Mouse (Mus musculus): ENCODE measurements around the gene Rab5c. TPM values are rescaled to one million over a fixed set of nuclear protein-coding genes. Genes with fewer than 3 reads are reported as not detected.

Gene Rab5c
- polyA plus RNA-seq, 1 experiment from 2014 or later, result 24.4 TPM

GRCm38 (mm10) chr11:100692164-100692616 is 45.8 kb downstream of the Rab5c start, which contains the start of gene Zfp385c:
Gene Zfp385c, minus strand, starts transcription at chr11:100692455.
- peaks cover 6% of the 10 kb centered on the region; the same call in 1 of the 2 replicates for H3K4me1 ChIP-seq
- no peak within 1 kb of the TSS for H3K9ac ChIP-seq
- WGBS, result 1% methylated on average over 23 of the region's 23 CpGs
- no peak for ATAC-seq (ENCODE audit: borderline replicate concordance, extremely low read depth, low FRiP score, low TSS enrichment)
- H3K27me3 ChIP-seq, result peaks cover 19% of the 10 kb centered on the region; the same call in 1 of the 2 replicates
- H3K36me3 ChIP-seq, result no peaks in the 10 kb centered on the region
- H3K4me2 ChIP-seq, result peak within 1 kb of the TSS; percentile 56
- H3K4me3 ChIP-seq, result peak within 1 kb of the TSS; percentile 22
- H3K27ac ChIP-seq, result no peak within 1 kb of the TSS
- H3K9me3 ChIP-seq, result no peaks in the 10 kb centered on the region

GRCm38 (mm10) chr11:100690389-100690788 is 47.6 kb downstream of the Rab5c start:
- Histone ChIP-seq H3K27ac (no peak overlapping the region), H3K4me3 (no peak overlapping the region), H3K36me3 (no peaks in the 10 kb centered on the region), H3K9me3 (no peaks in the 10 kb centered on the region), H3K9ac (no peak overlapping the region), H3K4me2 (no peak overlapping the region), H3K27me3 (peaks cover 19% of the 10 kb centered on the region; the same call in 1 of the 2 replicates), H3K4me1 (peaks cover 6% of the 10 kb centered on the region; the same call in 1 of the 2 replicates)
- ATAC-seq (ENCODE audit: borderline replicate concordance, extremely low read depth, low FRiP score, low TSS enrichment), result no peak
- whole genome bisulfite sequencing, result 65% methylated on average over 7 of the region's 7 CpGs

GRCm38 (mm10) chr11:100688443-100688842 is 49.6 kb downstream of the Rab5c start:
- Histone ChIP-seq H3K27me3 (peaks cover 19% of the 10 kb centered on the region; the same call in 1 of the 2 replicates), H3K9ac (no peak overlapping the region), H3K4me2 (no peak overlapping the region), H3K4me1 (peaks cover 6% of the 10 kb centered on the region; the same call in 1 of the 2 replicates), H3K9me3 (no peaks in the 10 kb centered on the region), H3K27ac (no peak overlapping the region), H3K36me3 (no peaks in the 10 kb centered on the region), H3K4me3 (no peak overlapping the region)
- no peak for ATAC-seq (ENCODE audit: borderline replicate concordance, extremely low read depth, low FRiP score, low TSS enrichment)
- 67% methylated on average over 4 of the region's 4 CpGs for WGBS

- H3K4me3 ChIP-seq, result no peak overlapping the region
- 56% methylated on average over 7 of the region's 7 CpGs for WGBS
- peaks cover 5% of the 10 kb centered on the region; the same call in 1 of the 2 replicates for H3K4me1 ChIP-seq
- H3K27me3 ChIP-seq, result peaks cover 15% of the 10 kb centered on the region; the same call in 1 of the 2 replicates
- no peak overlapping the region for H3K4me2 ChIP-seq
- H3K36me3 ChIP-seq, result no peaks in the 10 kb centered on the region
- H3K9me3 ChIP-seq, result no peaks in the 10 kb centered on the region
- no peak overlapping the region for H3K9ac ChIP-seq
- ATAC-seq (ENCODE audit: borderline replicate concordance, extremely low read depth, low FRiP score, low TSS enrichment), result no peak
- H3K27ac ChIP-seq, result no peak overlapping the region
These were observed 50.8 kb downstream of the Rab5c start for GRCm38 (mm10) chr11:100687265-100687664.

GRCm38 (mm10) chr11:100685371-100685770 is 52.6 kb downstream of the Rab5c start:
- 85% methylated on average over 2 of the region's 3 CpGs for WGBS
- no peak overlapping the region for H3K9ac ChIP-seq
- no peaks in the 10 kb centered on the region for H3K27me3 ChIP-seq
- H3K27ac ChIP-seq, result no peak overlapping the region
- no peak for ATAC-seq (ENCODE audit: borderline replicate concordance, extremely low read depth, low FRiP score, low TSS enrichment)
- no peak overlapping the region for H3K4me3 ChIP-seq
- H3K36me3 ChIP-seq, result no peaks in the 10 kb centered on the region
- H3K4me1 ChIP-seq, result no peaks in the 10 kb centered on the region
- no peaks in the 10 kb centered on the region for H3K9me3 ChIP-seq
- H3K4me2 ChIP-seq, result no peak overlapping the region

- no peaks in the 10 kb centered on the region for H3K9me3 ChIP-seq
- H3K4me1 ChIP-seq, result no peaks in the 10 kb centered on the region
- H3K27ac ChIP-seq, result no peak overlapping the region
- no peaks in the 10 kb centered on the region for H3K36me3 ChIP-seq
- no peak for ATAC-seq (ENCODE audit: borderline replicate concordance, extremely low read depth, low FRiP score, low TSS enrichment)
- H3K27me3 ChIP-seq, result no peaks in the 10 kb centered on the region
- H3K9ac ChIP-seq, result no peak overlapping the region
- H3K4me3 ChIP-seq, result no peak overlapping the region
- whole genome bisulfite sequencing, result 57% methylated on average over 2 of the region's 2 CpGs
- no peak overlapping the region for H3K4me2 ChIP-seq
These were observed 53.9 kb downstream of the Rab5c start for GRCm38 (mm10) chr11:100684084-100684483.

GRCm38 (mm10) chr11:100682526-100682925 is 55.5 kb downstream of the Rab5c start:
- no peaks in the 10 kb centered on the region for H3K27me3 ChIP-seq
- no peak overlapping the region for H3K27ac ChIP-seq
- no peak overlapping the region for H3K4me3 ChIP-seq
- H3K4me2 ChIP-seq, result no peak overlapping the region
- 71% methylated on average over 5 of the region's 5 CpGs for WGBS
- ATAC-seq (ENCODE audit: borderline replicate concordance, extremely low read depth, low FRiP score, low TSS enrichment), result no peak
- H3K36me3 ChIP-seq, result no peaks in the 10 kb centered on the region
- no peaks in the 10 kb centered on the region for H3K4me1 ChIP-seq
- no peak overlapping the region for H3K9ac ChIP-seq
- no peaks in the 10 kb centered on the region for H3K9me3 ChIP-seq

- no peak for ATAC-seq (ENCODE audit: borderline replicate concordance, extremely low read depth, low FRiP score, low TSS enrichment)
- H3K4me1 ChIP-seq, result no peaks in the 10 kb centered on the region
- H3K9ac ChIP-seq, result no peak overlapping the region
- no peak overlapping the region for H3K4me2 ChIP-seq
- no peak overlapping the region for H3K4me3 ChIP-seq
- whole genome bisulfite sequencing, result 74% methylated on average over 5 of the region's 5 CpGs
- H3K27ac ChIP-seq, result no peak overlapping the region
- H3K36me3 ChIP-seq, result no peaks in the 10 kb centered on the region
- H3K27me3 ChIP-seq, result no peaks in the 10 kb centered on the region
- no peaks in the 10 kb centered on the region for H3K9me3 ChIP-seq
These were observed 56.2 kb downstream of the Rab5c start for GRCm38 (mm10) chr11:100681826-100682225.

GRCm38 (mm10) chr11:100677810-100678209 is 60.2 kb downstream of the Rab5c start:
- no peak overlapping the region for H3K4me2 ChIP-seq
- ATAC-seq (ENCODE audit: borderline replicate concordance, extremely low read depth, low FRiP score, low TSS enrichment), result no peak
- H3K27me3 ChIP-seq, result peaks cover 13% of the 10 kb centered on the region
- no peaks in the 10 kb centered on the region for H3K9me3 ChIP-seq
- no peak overlapping the region for H3K4me3 ChIP-seq
- no peaks in the 10 kb centered on the region for H3K36me3 ChIP-seq
- no peak overlapping the region for H3K9ac ChIP-seq
- no peak overlapping the region for H3K27ac ChIP-seq
- H3K4me1 ChIP-seq, result peaks cover 4% of the 10 kb centered on the region; the same call in 1 of the 2 replicates
- 42% methylated on average over 7 of the region's 7 CpGs for WGBS

- WGBS, result 2% methylated on average over 23 of the region's 23 CpGs
- no peak overlapping the region for H3K4me3 ChIP-seq
These were observed 64.8 kb downstream of the Rab5c start for GRCm38 (mm10) chr11:100673169-100673568.

GRCm38 (mm10) chr11:100671956-100672355 is 66.1 kb downstream of the Rab5c start:
- H3K4me2 ChIP-seq, result no peak overlapping the region
- H3K36me3 ChIP-seq, result no peaks in the 10 kb centered on the region
- H3K9ac ChIP-seq, result no peak overlapping the region
- WGBS, result 53% methylated on average over 2 of the region's 2 CpGs
- H3K4me3 ChIP-seq, result no peak overlapping the region
- H3K27me3 ChIP-seq, result peaks cover 28% of the 10 kb centered on the region
- H3K9me3 ChIP-seq, result no peaks in the 10 kb centered on the region
- peaks cover 4% of the 10 kb centered on the region; the same call in 1 of the 2 replicates for H3K4me1 ChIP-seq
- H3K27ac ChIP-seq, result no peak overlapping the region
- no peak for ATAC-seq (ENCODE audit: borderline replicate concordance, extremely low read depth, low FRiP score, low TSS enrichment)

More at GRCm38 (mm10) chr11:100673169-100673568, 64.8 kb downstream of the Rab5c start:
- no peaks in the 10 kb centered on the region for H3K9me3 ChIP-seq
- H3K4me2 ChIP-seq, result peak overlapping the region; percentile 30
- ATAC-seq (ENCODE audit: borderline replicate concordance, extremely low read depth, low FRiP score, low TSS enrichment), result peak; percentile 75; the same call in 1 of the 2 replicates
- H3K27me3 ChIP-seq, result peaks cover 28% of the 10 kb centered on the region
- no peaks in the 10 kb centered on the region for H3K36me3 ChIP-seq
- H3K9ac ChIP-seq, result peak overlapping the region; percentile 22; the same call in 1 of the 2 replicates
- peaks cover 4% of the 10 kb centered on the region; the same call in 1 of the 2 replicates for H3K4me1 ChIP-seq
- no peak overlapping the region for H3K27ac ChIP-seq

- ATAC-seq (ENCODE audit: borderline replicate concordance, extremely low read depth, low FRiP score, low TSS enrichment), result no peak
- no peaks in the 10 kb centered on the region for H3K9me3 ChIP-seq
- H3K27ac ChIP-seq, result no peak overlapping the region
- peaks cover 4% of the 10 kb centered on the region; the same call in 1 of the 2 replicates for H3K4me1 ChIP-seq
- no peak overlapping the region for H3K4me3 ChIP-seq
- 76% methylated on average over 1 of the region's 1 CpGs for WGBS
- no peaks in the 10 kb centered on the region for H3K36me3 ChIP-seq
- peaks cover 28% of the 10 kb centered on the region for H3K27me3 ChIP-seq
- H3K4me2 ChIP-seq, result no peak overlapping the region
- no peak overlapping the region for H3K9ac ChIP-seq
These were observed 67.0 kb downstream of the Rab5c start for GRCm38 (mm10) chr11:100671049-100671448.
